Mouse (Mus musculus): Measurements from ENCODE around the gene Gcc2. TPM values are rescaled to one million over a fixed set of nuclear protein-coding genes. Genes with fewer than 3 reads are reported as not detected.
A peak's percentile ranks its signal among the peaks of the same experiment; 100 is the strongest.

The Gcc2 gene
- polyA plus RNA-seq, 1 experiment, result 63.8 TPM

DNA sequence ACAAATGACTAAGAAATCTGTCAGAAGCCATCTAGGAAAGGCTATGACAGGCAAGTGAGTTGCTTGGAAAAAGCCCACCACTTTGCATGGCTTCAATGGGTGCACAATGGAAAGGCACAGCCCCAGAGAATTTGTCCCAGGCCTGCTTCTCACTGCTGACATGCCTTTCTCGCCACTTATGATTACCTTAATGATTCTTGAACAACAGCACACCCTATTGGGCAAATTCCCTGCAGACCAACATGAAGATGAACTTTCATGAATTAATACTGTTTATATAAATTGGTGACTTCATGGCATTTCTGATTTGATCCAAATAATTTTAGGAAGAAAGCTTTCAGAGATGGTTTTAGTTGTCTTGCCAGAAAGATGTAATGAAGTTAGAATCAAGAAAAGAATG lies 5.8 kb upstream of the Gcc2 start:
- no peaks in the 10 kb centered on the region for H3K27me3 ChIP-seq (ENCODE audit: control insufficient read depth, insufficient read depth, low read length)
- no peak for DNase-seq
- no peaks in the 10 kb centered on the region for H3K4me1 ChIP-seq (ENCODE audit: control insufficient read depth, insufficient read depth, low read length)
- H3K27ac ChIP-seq (ENCODE audit: insufficient read depth, low read length), result no peak overlapping the region
- H3K4me3 ChIP-seq (replicated peaks; ENCODE audit: insufficient read depth, low read depth, low read length), result no peak overlapping the region
- 41% methylated on average over 1 of the region's 1 CpGs for WGBS
- TF ChIP-seq CTCF (IDR thresholded peaks at IDR 0.05; ENCODE audit: borderline replicate concordance, insufficient read depth, low read depth, low read length), result no peak
- no peak for TF ChIP-seq POLR2A (IDR thresholded peaks at IDR 0.05; ENCODE audit: borderline replicate concordance, insufficient read depth, low read length)

DNA sequence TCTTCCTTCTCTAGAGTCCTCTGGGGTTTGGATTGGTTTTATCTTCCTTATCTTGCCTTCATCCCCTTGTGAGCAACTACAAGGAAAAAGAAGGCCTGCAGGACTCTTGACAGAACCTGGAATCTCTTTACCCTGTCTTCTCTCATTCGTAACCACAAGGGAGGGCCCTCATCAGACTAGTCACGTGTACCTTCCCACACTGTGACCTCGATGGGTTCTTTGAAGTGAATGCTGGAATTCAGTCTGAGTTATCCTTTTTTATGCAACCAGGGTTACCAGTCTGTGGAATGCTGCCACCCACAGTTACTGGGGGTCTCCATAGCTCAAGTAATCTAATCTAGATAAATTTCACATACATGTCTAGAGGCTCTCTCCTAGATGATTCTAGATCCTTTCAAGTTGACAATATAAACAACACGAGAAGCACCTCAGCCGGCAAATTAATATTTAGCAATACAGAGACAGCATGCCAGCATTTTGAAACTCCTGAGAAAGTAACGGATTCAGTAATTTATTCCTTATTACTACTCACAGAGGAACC lies 592 bp upstream of the Gcc2 start:
- peak overlapping the region; percentile 50 for H3K4me3 ChIP-seq (replicated peaks; ENCODE audit: insufficient read depth, low read depth, low read length)
- 4% methylated on average over 6 of the region's 6 CpGs for WGBS

DNA sequence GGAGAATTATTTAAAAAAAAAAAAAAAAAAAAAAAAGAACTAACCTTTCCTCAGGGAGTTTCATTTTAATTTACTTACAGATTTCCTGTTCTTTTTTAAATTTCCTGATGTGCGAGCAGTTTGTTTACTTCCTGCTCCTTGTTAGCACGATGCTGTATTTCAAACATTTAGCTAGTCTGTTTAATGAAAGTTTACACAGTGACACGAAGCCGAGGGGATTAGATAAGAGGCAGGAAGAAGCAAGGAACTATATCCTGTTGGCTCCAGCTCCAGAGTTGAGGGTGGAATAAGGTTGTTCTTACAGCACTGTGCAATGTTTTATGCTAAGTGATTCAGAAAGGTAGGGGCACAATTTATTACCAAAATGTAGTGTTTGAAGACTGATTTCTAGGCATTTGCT lies 657 bp downstream of the Gcc2 start:
- TF ChIP-seq CTCF (IDR thresholded peaks at IDR 0.05; ENCODE audit: borderline replicate concordance, insufficient read depth, low read depth, low read length), result no peak
- TF ChIP-seq POLR2A (IDR thresholded peaks at IDR 0.05; ENCODE audit: borderline replicate concordance, insufficient read depth, low read length), result no peak
- no peaks in the 10 kb centered on the region for H3K4me1 ChIP-seq (ENCODE audit: control insufficient read depth, insufficient read depth, low read length)
- H3K27me3 ChIP-seq (ENCODE audit: control insufficient read depth, insufficient read depth, low read length), result no peaks in the 10 kb centered on the region
- H3K27ac ChIP-seq (ENCODE audit: insufficient read depth, low read length), result no peak overlapping the region
- WGBS, result 1% methylated on average over 4 of the region's 4 CpGs
- peak overlapping the region; percentile 50 for H3K4me3 ChIP-seq (replicated peaks; ENCODE audit: insufficient read depth, low read depth, low read length)
- DNase-seq, result no peak

More for the DNA sequence above, 592 bp upstream of the Gcc2 start:
- Histone ChIP-seq H3K27me3 (ENCODE audit: control insufficient read depth, insufficient read depth, low read length) (no peaks in the 10 kb centered on the region), H3K27ac (ENCODE audit: insufficient read depth, low read length) (no peak overlapping the region), H3K4me1 (ENCODE audit: control insufficient read depth, insufficient read depth, low read length) (no peaks in the 10 kb centered on the region)
- peak in 1 of 2 experiments; percentile 18 for DNase-seq
- TF ChIP-seq POLR2A (IDR thresholded peaks at IDR 0.05; ENCODE audit: borderline replicate concordance, insufficient read depth, low read length) (no peak), CTCF (IDR thresholded peaks at IDR 0.05; ENCODE audit: borderline replicate concordance, insufficient read depth, low read depth, low read length) (no peak)

DNA sequence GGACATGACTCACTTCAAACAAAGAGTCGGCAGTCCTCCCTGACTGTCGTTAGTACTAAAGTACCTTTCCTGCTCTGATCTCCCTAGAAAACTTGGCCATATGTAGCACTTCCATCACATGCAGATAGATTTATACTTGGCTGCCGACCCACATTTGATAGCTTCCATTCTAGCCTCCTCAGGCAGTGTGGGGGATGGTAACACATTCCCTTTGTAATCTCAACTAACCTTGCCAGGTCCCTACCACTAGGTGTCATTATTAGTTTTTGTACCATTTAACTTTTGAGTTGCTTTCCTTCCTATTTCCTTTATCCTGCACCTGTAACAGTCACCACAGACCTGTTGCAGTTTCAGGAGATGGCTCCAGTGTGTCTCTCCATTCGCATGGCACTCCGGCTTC lies 3.2 kb downstream of the Gcc2 start:
- TF ChIP-seq POLR2A (IDR thresholded peaks at IDR 0.05; ENCODE audit: borderline replicate concordance, insufficient read depth, low read length) (no peak), CTCF (IDR thresholded peaks at IDR 0.05; ENCODE audit: borderline replicate concordance, insufficient read depth, low read depth, low read length) (no peak)
- Histone ChIP-seq H3K4me1 (ENCODE audit: control insufficient read depth, insufficient read depth, low read length) (no peaks in the 10 kb centered on the region), H3K4me3 (replicated peaks; ENCODE audit: insufficient read depth, low read depth, low read length) (no peak overlapping the region), H3K27me3 (ENCODE audit: control insufficient read depth, insufficient read depth, low read length) (no peaks in the 10 kb centered on the region), H3K27ac (ENCODE audit: insufficient read depth, low read length) (no peak overlapping the region)
- no peak for DNase-seq
- 71% methylated on average over 5 of the region's 5 CpGs for WGBS

- Histone ChIP-seq H3K27me3 (ENCODE audit: control insufficient read depth, insufficient read depth, low read length) (no peaks in the 10 kb centered on the region), H3K4me1 (ENCODE audit: control insufficient read depth, insufficient read depth, low read length) (no peaks in the 10 kb centered on the region), H3K27ac (ENCODE audit: insufficient read depth, low read length) (no peak overlapping the region), H3K4me3 (replicated peaks; ENCODE audit: insufficient read depth, low read depth, low read length) (no peak overlapping the region)
- no peak for DNase-seq
- WGBS, result 97% methylated on average over 7 of the region's 7 CpGs
- TF ChIP-seq CTCF (IDR thresholded peaks at IDR 0.05; ENCODE audit: borderline replicate concordance, insufficient read depth, low read depth, low read length) (no peak), POLR2A (IDR thresholded peaks at IDR 0.05; ENCODE audit: borderline replicate concordance, insufficient read depth, low read length) (no peak)
These were observed 26.9 kb downstream of the Gcc2 start for GRCm38 (mm10) chr10:58282238-58282637.

DNA sequence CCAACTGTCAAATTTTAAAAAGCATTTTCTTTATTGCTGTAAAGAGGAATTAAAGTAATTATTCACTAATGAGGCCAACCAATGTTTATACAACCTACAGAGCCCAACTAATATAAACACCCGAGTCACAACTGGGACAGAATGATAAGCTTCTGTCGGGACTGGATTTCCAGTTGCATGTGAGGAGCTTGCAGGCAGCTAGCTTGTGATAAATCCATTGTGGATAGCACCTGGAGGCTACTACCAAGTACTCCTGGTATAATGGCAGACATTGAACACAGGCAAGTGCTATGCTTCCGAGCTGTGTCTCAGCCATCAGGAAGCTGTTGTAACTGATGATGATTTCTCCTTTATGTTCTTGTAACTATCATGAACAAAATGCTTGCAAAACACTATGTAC lies 35.4 kb downstream of the Gcc2 start:
- no peak for TF ChIP-seq CTCF (IDR thresholded peaks at IDR 0.05; ENCODE audit: borderline replicate concordance, insufficient read depth, low read depth, low read length)
- TF ChIP-seq POLR2A (IDR thresholded peaks at IDR 0.05; ENCODE audit: borderline replicate concordance, insufficient read depth, low read length), result no peak
- no peaks in the 10 kb centered on the region for H3K27me3 ChIP-seq (ENCODE audit: control insufficient read depth, insufficient read depth, low read length)
- 92% methylated on average over 3 of the region's 3 CpGs for WGBS
- H3K4me1 ChIP-seq (ENCODE audit: control insufficient read depth, insufficient read depth, low read length), result no peaks in the 10 kb centered on the region
- no peak overlapping the region for H3K4me3 ChIP-seq (replicated peaks; ENCODE audit: insufficient read depth, low read depth, low read length)
- H3K27ac ChIP-seq (ENCODE audit: insufficient read depth, low read length), result no peak overlapping the region
- DNase-seq, result no peak

- DNase-seq, result no peak
- no peaks in the 10 kb centered on the region for H3K27me3 ChIP-seq (ENCODE audit: control insufficient read depth, insufficient read depth, low read length)
- no peak overlapping the region for H3K27ac ChIP-seq (ENCODE audit: insufficient read depth, low read length)
- no peak overlapping the region for H3K4me3 ChIP-seq (replicated peaks; ENCODE audit: insufficient read depth, low read depth, low read length)
- no peak for TF ChIP-seq CTCF (IDR thresholded peaks at IDR 0.05; ENCODE audit: borderline replicate concordance, insufficient read depth, low read depth, low read length)
- no peak for TF ChIP-seq POLR2A (IDR thresholded peaks at IDR 0.05; ENCODE audit: borderline replicate concordance, insufficient read depth, low read length)
- no peaks in the 10 kb centered on the region for H3K4me1 ChIP-seq (ENCODE audit: control insufficient read depth, insufficient read depth, low read length)
- 92% methylated on average over 3 of the region's 3 CpGs for WGBS
These were observed 38.9 kb downstream of the Gcc2 start for GRCm38 (mm10) chr10:58294246-58294645.

- TF ChIP-seq CTCF (IDR thresholded peaks at IDR 0.05; ENCODE audit: borderline replicate concordance, insufficient read depth, low read depth, low read length), result no peak
- no peak for TF ChIP-seq POLR2A (IDR thresholded peaks at IDR 0.05; ENCODE audit: borderline replicate concordance, insufficient read depth, low read length)
- 98% methylated on average over 3 of the region's 3 CpGs for WGBS
- H3K4me1 ChIP-seq (ENCODE audit: control insufficient read depth, insufficient read depth, low read length), result no peaks in the 10 kb centered on the region
- no peaks in the 10 kb centered on the region for H3K27me3 ChIP-seq (ENCODE audit: control insufficient read depth, insufficient read depth, low read length)
- no peak overlapping the region for H3K4me3 ChIP-seq (replicated peaks; ENCODE audit: insufficient read depth, low read depth, low read length)
- H3K27ac ChIP-seq (ENCODE audit: insufficient read depth, low read length), result no peak overlapping the region
- no peak for DNase-seq
These were observed 40.3 kb downstream of the Gcc2 start for GRCm38 (mm10) chr10:58295605-58296004.

All from cerebellum, adult 2 months (tissue).